Mouse (Mus musculus): ENCODE measurements at regions not wholly inside any gene's neighbourhood (a gene's known extent, or its start where the extent isn't known, plus 50 kb on each side); places are given as distances from the start of the nearest gene placed in this dataset.

DNA sequence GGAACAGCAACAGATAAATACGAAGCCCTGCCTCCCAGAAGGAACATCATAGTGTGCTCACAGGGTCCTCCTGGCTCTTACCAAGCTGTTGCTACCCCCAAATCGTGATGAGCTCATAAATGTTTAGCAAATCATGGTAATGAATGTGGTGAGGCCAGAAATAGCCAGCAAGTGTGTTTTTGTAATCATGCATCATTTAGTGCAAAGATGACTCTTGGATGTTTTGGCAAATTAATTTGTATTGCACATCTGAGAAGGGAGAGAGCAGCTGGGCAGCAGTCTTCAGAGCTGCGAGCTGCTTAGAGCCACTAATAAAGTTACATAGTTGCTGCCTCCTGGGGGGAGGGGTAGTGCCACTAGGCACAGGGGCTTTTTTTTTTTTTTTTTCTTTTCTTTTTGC lies 79.8 kb upstream of the 4930583I09Rik start:
- CTCF ChIA-PET, result no interaction called here
- in situ Hi-C loops (cut with MboI; ENCODE audit: low pct_unique_long_range_greater_than_20kb), result no loop called here

DNA sequence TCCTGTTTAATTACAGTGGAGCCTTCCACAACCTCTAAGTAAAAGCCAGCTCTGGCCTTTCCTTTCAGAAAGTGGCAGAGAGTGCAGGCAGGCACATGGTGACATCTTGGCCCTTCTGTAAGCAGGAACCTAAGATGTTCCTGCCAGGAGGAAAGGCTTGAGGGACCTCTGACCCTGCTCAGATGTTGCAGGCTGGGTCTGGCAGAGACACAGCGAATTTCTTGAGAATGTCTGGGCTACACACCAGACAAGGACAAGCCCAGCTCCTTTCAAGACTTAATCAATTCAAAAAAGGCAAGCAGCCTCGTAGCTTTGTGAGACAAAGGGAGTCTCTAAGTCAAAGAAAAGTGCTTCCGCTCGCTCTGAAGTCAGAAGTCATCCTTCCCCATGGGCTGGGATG lies 79.2 kb upstream of the 4930583I09Rik start:
- TF ChIP-seq CTCF (IDR thresholded peaks at IDR 0.05), result no peak
- ATAC-seq (no peak), DNase-seq (ENCODE audit: low read depth, low spot score) (no peak)
- ChIA-PET POLR2A (no interaction called here), CTCF (no interaction called here)
- in situ Hi-C loops (cut with MboI; ENCODE audit: low pct_unique_long_range_greater_than_20kb), result no loop called here
- H3K27me3 ChIP-seq, result peaks cover 30% of the 10 kb centered on the region

More for the DNA sequence above, 79.8 kb upstream of the 4930583I09Rik start:
- ATAC-seq (no peak), DNase-seq (ENCODE audit: low read depth, low spot score) (no peak)
- TF ChIP-seq CTCF (IDR thresholded peaks at IDR 0.05), result no peak
- POLR2A ChIA-PET, result no interaction called here
- H3K27me3 ChIP-seq, result peaks cover 32% of the 10 kb centered on the region

DNA sequence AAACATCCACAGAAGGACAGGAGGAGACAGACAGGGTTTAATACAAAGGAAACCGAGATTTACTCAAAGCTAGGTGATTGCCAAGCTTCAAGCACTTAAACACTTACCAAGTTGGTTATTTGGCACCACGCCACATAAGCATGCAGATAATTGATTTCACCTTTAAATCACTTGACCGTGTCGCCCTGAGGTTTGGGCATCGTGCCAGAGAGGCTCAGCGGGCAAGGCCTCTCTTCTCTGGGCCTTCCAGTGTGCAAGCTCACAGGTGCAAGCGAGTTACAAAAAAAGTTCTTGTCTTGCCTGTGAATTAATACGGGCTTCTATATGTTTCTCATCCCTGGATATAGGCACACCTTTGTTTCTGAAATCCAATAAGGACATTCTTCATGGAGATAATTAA lies 78.4 kb upstream of the 4930583I09Rik start:
- in situ Hi-C loops (cut with MboI; ENCODE audit: low pct_unique_long_range_greater_than_20kb), result no loop called here
- ChIA-PET CTCF (no interaction called here), POLR2A (no interaction called here)
- TF ChIP-seq CTCF (IDR thresholded peaks at IDR 0.05), result no peak
- H3K27me3 ChIP-seq, result peaks cover 30% of the 10 kb centered on the region
- ATAC-seq (no peak), DNase-seq (ENCODE audit: low read depth, low spot score) (no peak)

DNA sequence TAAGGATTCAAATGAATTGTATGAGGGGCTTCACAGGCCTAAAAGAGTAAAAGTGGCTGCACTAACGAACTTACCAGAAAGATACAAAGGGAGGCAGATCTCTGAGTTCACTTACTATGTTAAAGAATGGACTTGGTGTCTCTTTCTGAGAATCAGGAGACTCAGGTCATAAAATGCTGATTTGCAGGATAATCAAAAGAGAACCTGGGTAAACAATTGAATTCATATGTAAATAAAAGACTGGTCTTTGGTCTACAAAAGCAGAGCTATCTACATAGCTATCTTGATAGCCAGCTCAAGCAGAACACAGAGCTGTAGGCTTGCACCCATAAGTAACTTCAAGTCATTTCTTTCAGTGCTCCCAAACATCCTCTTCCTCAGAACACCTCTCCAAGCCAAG lies 72.8 kb upstream of the 4930583I09Rik start:
- ChIA-PET CTCF (no interaction called here), POLR2A (no interaction called here)
- in situ Hi-C loops (cut with MboI; ENCODE audit: low pct_unique_long_range_greater_than_20kb), result no loop called here
- DNase-seq (ENCODE audit: low read depth, low spot score) (no peak), ATAC-seq (no peak)
- H3K27me3 ChIP-seq, result peaks cover 21% of the 10 kb centered on the region
- no peak for TF ChIP-seq CTCF (IDR thresholded peaks at IDR 0.05)

DNA sequence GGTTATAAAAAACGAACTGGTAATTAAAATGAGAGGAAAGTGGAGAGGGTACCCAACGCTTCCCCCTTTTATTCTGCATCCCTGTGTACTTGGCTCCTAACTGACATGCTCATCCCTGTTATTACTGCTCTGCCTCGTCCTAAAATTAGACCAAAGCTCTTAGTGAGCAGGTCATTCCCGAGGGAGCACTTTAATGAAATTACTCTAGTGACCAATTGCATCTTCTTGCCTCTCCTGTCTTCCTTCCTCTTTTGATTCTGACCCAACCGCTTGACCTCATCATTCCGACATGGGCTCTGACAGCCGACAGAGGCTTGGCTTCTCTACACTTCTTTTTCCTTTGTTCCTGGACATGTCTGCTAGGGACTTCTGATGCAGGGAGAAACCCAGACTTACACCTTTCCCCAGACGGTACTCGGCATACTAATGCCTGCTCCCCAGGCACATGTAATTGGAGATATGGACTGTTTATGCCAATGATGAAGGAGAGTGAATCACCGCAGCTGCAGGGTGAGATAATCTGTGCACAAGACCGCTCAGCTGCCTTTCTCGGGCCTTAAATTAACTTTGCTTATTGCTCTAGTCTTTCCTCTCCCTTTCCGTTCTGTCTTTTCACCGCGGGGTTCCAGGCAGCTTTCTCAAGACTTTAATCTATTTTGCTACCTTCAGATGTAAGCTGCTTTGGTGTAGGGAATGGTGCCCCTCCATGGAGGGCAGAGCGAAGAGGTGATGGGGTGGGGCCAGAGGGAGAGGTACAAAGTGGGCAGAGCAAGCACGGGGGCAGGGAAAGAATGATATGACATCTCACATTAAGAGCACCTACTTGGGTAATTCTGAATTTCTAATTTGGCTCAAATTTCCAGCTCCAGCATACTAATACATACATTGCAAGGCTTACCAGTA lies 66.1 kb upstream of the 4930583I09Rik start:
- in situ Hi-C loops (cut with MboI; ENCODE audit: low pct_unique_long_range_greater_than_20kb), result no loop called here
- ATAC-seq (no peak), DNase-seq (ENCODE audit: low read depth, low spot score) (no peak)
- ChIA-PET CTCF (interaction anchor here (1.4 kb wide), 1 partner anchor 28 kb away, joined by 4 read pairs; no protein-coding TSS in a partner anchor), POLR2A (no interaction called here)
- H3K27me3 ChIP-seq, result peaks cover 37% of the 10 kb centered on the region
- no peak for TF ChIP-seq CTCF (IDR thresholded peaks at IDR 0.05)

DNA sequence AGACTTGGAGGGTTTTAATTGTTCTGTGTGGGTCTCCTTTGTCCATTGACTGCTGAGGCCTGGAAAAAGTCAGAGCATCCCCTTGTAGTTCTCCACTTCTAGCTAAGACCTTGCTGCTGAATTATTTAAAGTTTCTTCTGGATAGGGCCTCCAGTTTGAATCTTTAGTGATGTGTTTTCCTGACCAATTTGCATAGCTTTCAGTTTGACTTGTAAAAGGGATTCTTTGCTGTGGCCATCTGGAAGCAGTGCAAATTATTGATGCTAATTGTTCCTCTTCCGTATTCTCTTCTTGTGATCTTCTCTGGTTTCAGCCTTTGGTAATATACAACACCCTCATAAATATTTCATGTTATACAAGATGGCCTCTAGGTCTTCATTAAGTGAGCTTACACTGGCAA lies 61.6 kb upstream of the 4930583I09Rik start:
- in situ Hi-C loops (cut with MboI; ENCODE audit: low pct_unique_long_range_greater_than_20kb), result no loop called here
- H3K27me3 ChIP-seq, result peaks cover 32% of the 10 kb centered on the region
- ATAC-seq, result no peak
- DNase-seq (ENCODE audit: low read depth, low spot score), result no peak
- TF ChIP-seq CTCF (IDR thresholded peaks at IDR 0.05), result no peak
- ChIA-PET CTCF (no interaction called here), POLR2A (interaction anchor here (0.6 kb wide), 1 partner anchor 267 kb away, joined by 3 read pairs; no protein-coding TSS in a partner anchor)

DNA sequence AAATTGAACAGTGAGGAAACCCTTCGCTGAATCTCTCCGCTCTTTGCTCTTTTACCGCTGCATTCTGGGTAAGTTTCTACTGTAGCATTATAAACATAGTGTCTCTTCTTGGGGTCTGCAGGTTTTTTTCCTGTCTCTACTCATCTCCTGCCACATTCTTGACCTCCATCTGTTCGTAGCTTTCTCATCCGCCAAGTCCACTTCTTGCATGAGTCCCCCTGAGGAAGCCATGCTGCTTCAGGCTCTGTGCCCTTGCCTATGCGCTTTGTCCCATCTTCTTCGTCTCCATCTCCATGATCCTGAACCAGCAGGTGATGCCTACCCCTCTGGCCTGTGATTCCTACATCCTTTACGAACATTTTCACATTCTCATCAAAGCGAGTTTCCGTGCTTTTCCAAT lies 60.0 kb upstream of the 4930583I09Rik start:
- no peak for DNase-seq (ENCODE audit: low read depth, low spot score)
- in situ Hi-C loops (cut with MboI; ENCODE audit: low pct_unique_long_range_greater_than_20kb), result no loop called here
- ATAC-seq, result no peak
- no peak for TF ChIP-seq CTCF (IDR thresholded peaks at IDR 0.05)
- ChIA-PET CTCF (no interaction called here), POLR2A (no interaction called here)
- H3K27me3 ChIP-seq, result peaks cover 20% of the 10 kb centered on the region

DNA sequence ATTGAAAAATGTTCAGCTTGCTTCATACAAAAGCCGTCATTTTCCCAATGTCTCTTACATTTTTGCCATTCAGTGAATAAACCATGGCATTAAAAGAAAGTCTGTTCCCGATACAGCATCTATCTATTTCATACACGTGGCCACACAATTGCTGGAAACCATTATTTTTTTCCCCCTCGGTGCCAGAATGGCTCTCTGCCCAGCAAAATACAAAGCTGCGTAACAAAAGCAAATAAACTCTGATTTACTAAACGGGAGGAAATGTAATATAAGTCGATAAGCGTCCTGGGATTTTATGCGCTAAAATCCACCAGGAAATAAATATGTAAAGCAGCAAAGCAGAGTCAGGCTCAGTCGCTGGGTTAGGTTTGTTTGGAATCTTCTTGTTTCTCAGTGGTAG lies 59.6 kb upstream of the 4930583I09Rik start:
- in situ Hi-C loops (cut with MboI; ENCODE audit: low pct_unique_long_range_greater_than_20kb), result no loop called here
- DNase-seq (ENCODE audit: low read depth, low spot score) (no peak), ATAC-seq (no peak)
- POLR2A ChIA-PET, result no interaction called here
- H3K27me3 ChIP-seq, result peaks cover 18% of the 10 kb centered on the region
- TF ChIP-seq CTCF (IDR thresholded peaks at IDR 0.05), result no peak
- CTCF ChIA-PET, result no interaction called here

DNA sequence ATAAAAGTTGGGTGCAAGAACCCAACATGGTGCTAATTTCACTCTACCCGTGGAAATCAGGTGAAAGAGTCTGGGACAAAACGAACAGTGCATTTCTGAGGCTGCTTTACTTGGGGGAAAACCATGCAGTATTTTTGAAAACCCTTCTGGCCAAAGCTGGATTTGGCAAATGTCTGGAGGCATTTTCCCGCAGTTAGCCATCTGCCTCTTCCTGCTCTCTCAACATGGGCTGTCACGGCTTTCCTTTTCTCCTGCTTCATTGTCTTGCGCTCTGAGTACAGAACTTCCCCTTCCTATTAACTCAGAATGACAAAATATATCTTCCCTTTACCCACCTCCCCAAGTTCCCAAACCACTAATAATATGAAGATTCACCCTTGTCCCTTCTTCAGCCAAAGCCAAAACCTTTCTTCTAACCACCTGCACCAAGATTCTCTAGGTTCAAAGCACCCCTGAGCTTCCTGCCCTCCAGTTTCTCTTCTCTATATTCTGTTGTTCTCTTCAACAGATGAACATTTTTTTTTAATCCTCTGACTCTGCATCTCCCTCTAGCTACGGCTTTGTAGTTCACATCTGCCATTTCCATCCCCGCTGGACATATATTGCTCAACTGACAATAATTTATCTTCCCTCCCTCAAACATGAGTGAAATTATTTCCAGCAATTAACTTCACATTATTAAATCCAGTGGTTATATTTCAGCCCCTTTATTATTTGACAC lies 57.5 kb upstream of the 4930583I09Rik start:
- ChIA-PET CTCF (no interaction called here), POLR2A (no interaction called here)
- in situ Hi-C loops (cut with MboI; ENCODE audit: low pct_unique_long_range_greater_than_20kb), result no loop called here
- TF ChIP-seq CTCF (IDR thresholded peaks at IDR 0.05), result no peak
- ATAC-seq (no peak), DNase-seq (ENCODE audit: low read depth, low spot score) (no peak)
- peaks cover 18% of the 10 kb centered on the region for H3K27me3 ChIP-seq

Data from Patski (cell line).